Mouse (Mus musculus) forebrain, embryonic 12.5 days (tissue): ENCODE measurements around the gene Slc35b2. TPM values are rescaled to one million over a fixed set of nuclear protein-coding genes. Genes with fewer than 3 reads are reported as not detected.

Experiments
- ATAC-seq: fragments of 200-750 bp; cut with Nextera tagmentation; 2 replicates; pipeline ENCODE4 v1.8.0; 2017; ENCODE audit warnings: moderate TSS enrichment; ENCODE audit not compliant: low FRiP score
- H3K27ac ChIP-seq: fragments of 300-500 bp; sonication (generic); 2 replicates; pipeline ENCODE4 v1.5.1; 2016; ENCODE audit warnings: mild to moderate bottlenecking
- H3K27me3 ChIP-seq: fragments of 300-500 bp; sonication (generic); 2 replicates; pipeline ENCODE4 v1.6.1; 2016; ENCODE audit warnings: mild to moderate bottlenecking
- H3K36me3 ChIP-seq: fragments of 300-500 bp; sonication (generic); replicated peaks from 2 replicates; pipeline ENCODE4 v1.6.1; 2016; ENCODE audit warnings: mild to moderate bottlenecking
- H3K4me1 ChIP-seq: fragments of 300-500 bp; sonication (generic); 2 replicates; pipeline ENCODE4 v1.6.1; 2016
- H3K4me2 ChIP-seq: fragments of 300-500 bp; sonication (generic); 2 replicates; pipeline ENCODE4 v1.6.1; 2016; ENCODE audit warnings: mild to moderate bottlenecking, moderate library complexity
- H3K4me3 ChIP-seq: fragments of 300-500 bp; sonication (generic); replicated peaks from 2 replicates; pipeline ENCODE4 v1.5.1; 2016; ENCODE audit warnings: mild to moderate bottlenecking
- H3K9ac ChIP-seq: fragments of 300-500 bp; sonication (generic); 2 replicates; pipeline ENCODE4 v1.6.1; 2016; ENCODE audit warnings: mild to moderate bottlenecking
- H3K9me3 ChIP-seq: fragments of 300-500 bp; sonication (generic); 2 replicates; pipeline ENCODE4 v1.6.1; 2016
- WGBS: fragments of 180-500 bp; shearing (Covaris S2); methylation state at CpG from one replicate; pipeline ENCODE4 v1.1.7; 2016; 5-methylcytosine and 5-hydroxymethylcytosine counted together
- polyA plus RNA-seq: library from polyadenylated mRNA; unstranded; fragments of >200 nt; fragmentation: Nextera tagmentation; extraction: Ambion mirVana; gene quantifications from 2 replicates; pipeline ENCODE4 v1.2.1, GENCODE M21; 2016

The Slc35b2 gene
- polyA plus RNA-seq, 1 experiment from 2014 or later, result 91.7 TPM

DNA sequence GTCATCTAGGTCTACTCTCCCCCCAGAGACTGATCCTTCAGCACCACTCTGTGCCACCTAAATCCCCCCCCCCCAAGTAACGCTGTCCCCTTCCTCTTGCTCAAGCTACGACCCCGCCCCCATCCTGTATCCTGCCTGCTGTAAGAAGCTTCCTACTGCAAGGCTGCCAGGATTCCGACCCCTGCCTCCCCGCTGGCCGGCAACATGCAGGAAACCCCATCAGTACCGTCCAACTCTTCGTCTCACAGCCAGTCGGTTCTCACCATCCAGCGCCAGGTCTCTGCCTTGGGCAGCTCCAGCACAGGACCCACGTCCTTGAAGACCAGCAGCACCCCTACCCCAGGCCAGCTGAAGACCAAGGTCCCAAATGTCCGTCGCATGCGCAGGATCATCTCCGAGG lies 30.8 kb upstream of the Slc35b2 start:
- Histone ChIP-seq H3K27me3 (peaks cover 78% of the 10 kb centered on the region), H3K9me3 (no peaks in the 10 kb centered on the region), H3K4me3 (no peak overlapping the region), H3K27ac (no peak overlapping the region), H3K4me1 (no peaks in the 10 kb centered on the region), H3K9ac (no peak overlapping the region), H3K4me2 (no peak overlapping the region), H3K36me3 (no peaks in the 10 kb centered on the region)
- no peak for ATAC-seq
- 62% methylated on average over 15 of the region's 15 CpGs for WGBS

GRCm38 (mm10) chr17:45536264-45536663 lies 27.4 kb upstream of the Slc35b2 start:
- ATAC-seq, result no peak; the same call in 1 of the 2 replicates
- no peak overlapping the region for H3K4me2 ChIP-seq
- H3K36me3 ChIP-seq, result no peaks in the 10 kb centered on the region
- H3K27me3 ChIP-seq, result peaks cover 77% of the 10 kb centered on the region
- no peak overlapping the region for H3K9ac ChIP-seq
- H3K27ac ChIP-seq, result no peak overlapping the region
- 13% methylated on average over 5 of the region's 5 CpGs for WGBS
- no peaks in the 10 kb centered on the region for H3K9me3 ChIP-seq
- no peak overlapping the region for H3K4me3 ChIP-seq
- H3K4me1 ChIP-seq, result no peaks in the 10 kb centered on the region

DNA sequence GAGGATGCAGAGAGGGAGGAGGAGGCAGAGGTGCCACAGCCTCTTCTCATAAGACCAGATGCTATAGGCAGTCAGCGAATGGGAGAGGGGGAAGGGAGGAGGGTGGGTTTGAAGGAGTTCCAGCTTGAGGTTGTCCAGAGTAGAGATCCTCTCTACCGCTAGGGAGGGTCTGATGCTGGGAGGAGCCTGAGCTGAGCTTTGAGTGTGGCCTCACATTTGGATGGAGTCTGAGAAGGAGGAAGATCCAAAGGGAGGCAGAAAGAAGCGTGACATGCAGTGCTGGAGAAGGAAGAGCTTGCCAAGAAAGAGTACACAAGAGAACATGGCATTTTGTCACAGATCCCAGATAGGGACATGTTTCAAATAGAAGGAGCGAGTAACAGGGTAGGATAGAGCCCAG lies 25.3 kb upstream of the Slc35b2 start:
- H3K9me3 ChIP-seq, result no peaks in the 10 kb centered on the region
- H3K4me2 ChIP-seq, result no peak overlapping the region
- 65% methylated on average over 4 of the region's 4 CpGs for WGBS
- no peak overlapping the region for H3K4me3 ChIP-seq
- no peaks in the 10 kb centered on the region for H3K36me3 ChIP-seq
- peaks cover 82% of the 10 kb centered on the region for H3K27me3 ChIP-seq
- H3K9ac ChIP-seq, result no peak overlapping the region
- H3K4me1 ChIP-seq, result peaks cover 2% of the 10 kb centered on the region; the same call in 1 of the 2 replicates
- H3K27ac ChIP-seq, result no peak overlapping the region
- no peak for ATAC-seq

DNA sequence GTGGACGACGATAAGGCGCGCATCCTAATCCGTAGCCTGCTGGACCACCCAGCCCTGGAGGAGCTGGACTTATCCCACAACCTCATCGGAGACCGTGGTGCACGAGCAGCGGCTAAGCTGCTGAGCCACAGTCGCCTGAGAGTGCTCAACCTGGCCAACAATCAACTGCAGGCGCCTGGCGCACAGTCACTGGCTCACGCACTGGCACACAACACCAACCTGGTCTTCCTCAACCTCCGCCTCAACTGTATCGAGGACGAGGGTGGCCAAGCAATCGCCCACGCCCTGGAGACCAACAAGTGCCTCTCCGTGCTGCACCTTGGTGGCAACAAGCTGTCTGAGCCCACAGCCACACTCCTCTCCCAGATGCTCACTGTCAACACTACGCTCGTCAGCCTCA lies 24.0 kb upstream of the Slc35b2 start:
- ATAC-seq, result no peak
- WGBS, result 82% methylated on average over 21 of the region's 21 CpGs
- Histone ChIP-seq H3K4me1 (peaks cover 15% of the 10 kb centered on the region), H3K27me3 (peaks cover 82% of the 10 kb centered on the region), H3K9ac (no peak overlapping the region), H3K36me3 (peaks cover 3% of the 10 kb centered on the region), H3K4me3 (no peak overlapping the region), H3K4me2 (no peak overlapping the region), H3K9me3 (no peaks in the 10 kb centered on the region), H3K27ac (no peak overlapping the region)

GRCm38 (mm10) chr17:45542129-45542528 lies 21.5 kb upstream of the Slc35b2 start:
- peaks cover 83% of the 10 kb centered on the region for H3K27me3 ChIP-seq
- WGBS, result 36% methylated on average over 6 of the region's 6 CpGs
- H3K9ac ChIP-seq, result no peak overlapping the region
- H3K4me2 ChIP-seq, result no peak overlapping the region
- H3K27ac ChIP-seq, result no peak overlapping the region
- H3K4me3 ChIP-seq, result no peak overlapping the region
- ATAC-seq, result no peak
- H3K36me3 ChIP-seq, result peaks cover 25% of the 10 kb centered on the region
- no peaks in the 10 kb centered on the region for H3K9me3 ChIP-seq
- H3K4me1 ChIP-seq, result peaks cover 30% of the 10 kb centered on the region

GRCm38 (mm10) chr17:45542705-45543104 lies 21.0 kb upstream of the Slc35b2 start:
- ATAC-seq, result no peak
- H3K9ac ChIP-seq, result no peak overlapping the region
- H3K36me3 ChIP-seq, result peaks cover 25% of the 10 kb centered on the region
- H3K27ac ChIP-seq, result no peak overlapping the region
- H3K4me1 ChIP-seq, result peaks cover 31% of the 10 kb centered on the region
- 78% methylated on average over 2 of the region's 2 CpGs for WGBS
- peaks cover 85% of the 10 kb centered on the region for H3K27me3 ChIP-seq
- H3K4me2 ChIP-seq, result no peak overlapping the region
- no peaks in the 10 kb centered on the region for H3K9me3 ChIP-seq
- H3K4me3 ChIP-seq, result no peak overlapping the region

DNA sequence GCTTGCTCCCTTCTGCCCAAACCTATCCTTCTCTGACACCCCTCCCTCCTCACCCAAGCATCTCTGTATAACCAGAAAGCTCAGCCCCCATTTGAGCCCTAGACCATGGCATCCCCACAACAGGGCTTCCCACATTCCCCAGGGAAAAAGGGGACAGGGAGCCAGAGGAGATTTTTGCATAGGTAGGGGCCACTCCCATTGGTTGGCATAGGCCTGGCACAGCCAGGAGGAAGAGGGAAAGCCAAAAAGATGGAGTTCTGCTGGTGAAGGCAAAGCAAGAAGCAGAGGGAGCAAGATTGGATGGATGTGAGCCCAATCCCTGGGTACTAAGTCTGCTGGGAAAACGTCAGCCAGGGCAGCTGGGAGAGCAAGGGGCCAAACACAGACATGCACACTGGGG lies 20.6 kb upstream of the Slc35b2 start:
- Histone ChIP-seq H3K27me3 (peaks cover 86% of the 10 kb centered on the region), H3K9ac (no peak overlapping the region), H3K27ac (no peak overlapping the region), H3K4me2 (no peak overlapping the region), H3K4me3 (no peak overlapping the region), H3K9me3 (no peaks in the 10 kb centered on the region), H3K4me1 (peaks cover 35% of the 10 kb centered on the region), H3K36me3 (peaks cover 25% of the 10 kb centered on the region)
- ATAC-seq, result no peak
- WGBS, result 20% methylated on average over 1 of the region's 1 CpGs

DNA sequence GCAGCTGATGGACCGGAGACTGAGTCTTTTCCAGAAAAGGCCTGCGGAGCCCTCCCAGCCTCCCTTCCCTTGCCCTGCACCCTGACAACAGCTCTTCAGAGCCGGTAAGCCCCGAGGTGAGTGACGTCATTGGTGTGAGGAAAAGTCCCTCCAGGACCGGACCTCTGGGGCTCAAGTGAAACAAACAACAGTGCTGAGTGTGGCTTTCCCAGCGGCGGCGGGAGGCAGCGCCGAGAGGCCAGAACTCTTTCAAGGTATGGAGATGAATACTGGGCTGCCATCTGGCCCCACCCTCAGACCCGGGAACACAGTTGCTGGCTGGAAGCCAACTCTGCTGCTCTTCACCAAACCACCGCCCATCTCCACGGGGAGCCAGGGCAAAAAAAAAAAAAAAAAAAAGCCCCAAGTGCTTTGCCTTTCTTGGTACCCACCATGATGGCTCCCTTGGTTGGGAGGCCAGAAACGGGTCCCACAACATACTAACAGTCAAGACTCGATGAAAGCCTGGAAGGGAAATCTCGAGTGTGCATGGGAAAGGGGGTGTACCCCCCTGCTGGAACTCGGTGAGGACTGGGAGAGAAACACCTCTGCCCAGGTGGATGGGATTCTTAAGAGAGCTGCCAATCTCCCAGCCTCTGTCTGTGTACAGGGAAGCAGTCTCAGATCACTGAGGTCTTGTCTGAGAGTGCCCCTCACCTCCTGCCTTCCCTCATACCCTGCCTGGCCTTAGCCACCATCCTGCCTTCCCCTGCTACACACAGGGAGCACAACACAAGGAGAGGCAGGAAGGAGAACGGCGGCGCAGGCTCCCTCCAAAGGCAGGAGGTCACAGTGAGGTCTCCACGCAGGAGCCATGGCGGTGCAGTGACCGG lies 19.4 kb upstream of the Slc35b2 start:
- Histone ChIP-seq H3K9ac (peak overlapping the region; percentile 29; the same call in 1 of the 2 replicates), H3K36me3 (peaks cover 25% of the 10 kb centered on the region), H3K27me3 (peaks cover 87% of the 10 kb centered on the region), H3K4me3 (peak overlapping the region; percentile 23), H3K9me3 (no peaks in the 10 kb centered on the region), H3K4me1 (peaks cover 44% of the 10 kb centered on the region), H3K27ac (no peak overlapping the region), H3K4me2 (peak overlapping the region; percentile 39)
- WGBS, result 6% methylated on average over 24 of the region's 24 CpGs
- ATAC-seq, result peak; percentile 18; the same call in 1 of the 2 replicates

DNA sequence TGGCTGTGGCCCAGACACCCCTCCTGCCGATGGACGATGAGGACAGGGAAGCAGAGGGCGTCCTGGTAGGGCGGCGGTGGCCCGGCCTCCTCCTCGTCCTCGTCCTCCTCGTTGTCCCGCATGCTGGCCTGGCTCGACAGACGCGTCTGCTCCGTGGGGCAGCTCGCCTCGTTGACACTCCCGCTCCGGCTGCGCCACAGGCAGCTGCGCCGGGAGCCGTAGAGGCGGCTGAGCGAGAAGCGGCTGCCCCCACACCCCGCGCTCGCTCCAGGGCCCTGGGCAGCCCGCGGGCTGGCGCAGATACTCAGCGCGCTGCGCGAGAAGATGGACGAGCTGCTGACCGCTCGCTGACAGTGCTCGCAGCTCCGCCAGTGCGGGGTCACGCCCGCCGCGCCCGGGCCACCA lies 18.8 kb upstream of the Slc35b2 start:
- Histone ChIP-seq H3K9ac (peak overlapping the region; percentile 29; the same call in 1 of the 2 replicates), H3K9me3 (no peaks in the 10 kb centered on the region), H3K4me1 (peaks cover 46% of the 10 kb centered on the region), H3K36me3 (peaks cover 25% of the 10 kb centered on the region), H3K27me3 (peaks cover 82% of the 10 kb centered on the region), H3K27ac (no peak overlapping the region), H3K4me3 (peak overlapping the region; percentile 23), H3K4me2 (peak overlapping the region; percentile 39)
- WGBS, result 2% methylated on average over 45 of the region's 46 CpGs
- ATAC-seq, result no peak

DNA sequence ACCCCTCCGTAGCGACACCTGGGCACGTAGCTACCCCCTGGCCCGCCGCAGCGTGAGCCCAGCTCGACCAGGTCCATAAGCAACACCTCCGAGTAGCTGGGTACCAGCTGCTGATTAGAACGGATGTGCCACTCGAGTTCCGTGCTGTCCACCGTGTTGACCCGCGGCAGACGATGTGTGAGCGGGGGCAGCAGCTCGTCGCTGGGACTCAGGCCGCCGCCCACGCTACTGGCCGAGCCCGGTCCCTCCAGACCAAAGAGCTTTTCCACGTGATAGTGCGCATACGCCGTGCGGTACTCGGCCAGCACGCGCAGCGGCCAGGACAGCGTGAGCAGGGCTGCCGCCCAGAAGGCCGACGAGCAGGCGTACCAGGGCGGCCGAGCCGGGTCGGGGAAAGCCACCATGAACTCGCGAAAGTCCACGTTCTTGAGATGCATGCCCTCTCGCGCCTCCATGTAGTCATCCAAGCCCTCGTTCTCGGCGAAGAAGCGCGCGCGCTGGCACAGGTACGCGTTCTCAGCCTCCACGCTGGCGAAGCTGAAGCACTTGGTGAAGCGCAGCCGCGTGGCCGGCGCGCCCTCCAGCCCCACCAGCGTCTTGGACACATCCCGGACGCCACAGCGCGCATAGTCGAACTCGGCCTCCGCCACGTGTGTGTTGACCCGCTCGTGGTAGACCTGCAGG lies 18.3 kb upstream of the Slc35b2 start:
- WGBS, result 6% methylated on average over 74 of the region's 74 CpGs
- peak overlapping the region; percentile 29; the same call in 1 of the 2 replicates for H3K9ac ChIP-seq
- H3K36me3 ChIP-seq, result peaks cover 25% of the 10 kb centered on the region
- H3K27ac ChIP-seq, result no peak overlapping the region
- ATAC-seq, result no peak
- peaks cover 52% of the 10 kb centered on the region for H3K4me1 ChIP-seq
- H3K4me3 ChIP-seq, result peak overlapping the region; percentile 23
- H3K9me3 ChIP-seq, result no peaks in the 10 kb centered on the region
- peaks cover 78% of the 10 kb centered on the region for H3K27me3 ChIP-seq
- peak overlapping the region; percentile 39 for H3K4me2 ChIP-seq

DNA sequence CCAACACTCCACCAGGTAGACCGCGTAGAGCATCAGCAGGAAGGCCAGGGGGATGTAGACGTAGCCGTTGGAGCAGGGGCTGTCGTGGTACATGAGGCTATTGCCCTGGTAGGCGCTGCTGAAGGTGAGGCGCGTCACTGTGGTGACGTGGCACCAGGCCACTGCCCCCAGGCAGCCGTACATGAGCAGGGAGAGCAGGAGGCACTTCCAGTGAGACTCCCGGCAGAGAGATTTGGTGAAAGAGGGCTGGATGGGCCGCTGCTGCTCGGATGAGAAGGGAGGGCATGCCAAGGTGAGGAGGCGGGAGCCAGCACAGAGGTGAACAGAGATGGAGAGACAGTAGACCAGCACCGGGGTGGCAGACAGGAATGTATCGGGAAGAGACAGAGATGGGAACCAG lies 16.7 kb upstream of the Slc35b2 start:
- Histone ChIP-seq H3K4me1 (peaks cover 65% of the 10 kb centered on the region), H3K4me3 (no peak overlapping the region), H3K36me3 (peaks cover 25% of the 10 kb centered on the region), H3K4me2 (no peak overlapping the region), H3K9me3 (no peaks in the 10 kb centered on the region), H3K27ac (no peak overlapping the region), H3K9ac (no peak overlapping the region), H3K27me3 (peaks cover 75% of the 10 kb centered on the region)
- WGBS, result 73% methylated on average over 16 of the region's 16 CpGs
- ATAC-seq, result no peak

DNA sequence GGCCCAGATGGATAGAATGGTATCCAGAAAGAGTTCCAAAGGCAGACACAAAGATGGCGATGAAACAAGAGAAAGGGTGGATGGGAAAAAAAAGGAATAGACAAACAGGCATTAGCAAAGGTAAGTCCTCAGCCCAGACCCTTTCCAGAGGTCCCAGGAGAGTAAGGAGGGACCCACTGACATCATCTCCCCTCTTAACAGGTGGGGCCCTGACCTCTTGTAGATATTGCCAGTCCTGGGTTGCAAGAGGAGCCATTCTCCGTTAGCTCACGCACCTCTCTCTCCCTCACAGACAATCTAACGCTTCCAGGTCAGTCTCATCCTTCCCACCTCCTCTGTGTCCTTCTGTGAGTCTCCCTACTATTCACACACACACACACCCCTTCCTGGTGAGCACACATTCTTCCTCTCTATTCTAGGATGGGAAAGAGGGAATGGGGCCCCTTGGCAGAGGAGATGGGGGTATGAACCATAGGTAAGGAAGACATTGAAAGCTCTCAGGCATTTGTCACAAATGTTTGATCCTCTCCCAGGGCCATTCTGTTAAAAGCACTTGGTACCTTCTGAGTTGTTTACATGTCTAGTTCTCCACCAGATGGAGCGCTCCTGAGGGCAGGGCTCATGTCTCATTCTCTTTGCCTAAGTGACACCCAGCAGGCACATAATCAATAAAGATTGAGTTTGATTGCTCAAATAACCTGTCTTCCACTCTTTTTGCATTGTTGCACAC lies 16.0 kb upstream of the Slc35b2 start:
- Histone ChIP-seq H3K4me2 (peak overlapping the region; percentile 72), H3K9ac (0 out of 2 replicates have a peak overlapping the region, but pooled peaks have one; percentile 94), H3K4me1 (peaks cover 68% of the 10 kb centered on the region), H3K9me3 (no peaks in the 10 kb centered on the region), H3K4me3 (peak overlapping the region; percentile 84; the same call in 1 of the 2 replicates), H3K36me3 (peaks cover 25% of the 10 kb centered on the region), H3K27ac (no peak overlapping the region), H3K27me3 (peaks cover 69% of the 10 kb centered on the region)
- WGBS, result 72% methylated on average over 5 of the region's 5 CpGs
- ATAC-seq, result no peak
